Comparison of ENCODE assay signal across 9 mouse cellular contexts in the genomic region with DNA sequence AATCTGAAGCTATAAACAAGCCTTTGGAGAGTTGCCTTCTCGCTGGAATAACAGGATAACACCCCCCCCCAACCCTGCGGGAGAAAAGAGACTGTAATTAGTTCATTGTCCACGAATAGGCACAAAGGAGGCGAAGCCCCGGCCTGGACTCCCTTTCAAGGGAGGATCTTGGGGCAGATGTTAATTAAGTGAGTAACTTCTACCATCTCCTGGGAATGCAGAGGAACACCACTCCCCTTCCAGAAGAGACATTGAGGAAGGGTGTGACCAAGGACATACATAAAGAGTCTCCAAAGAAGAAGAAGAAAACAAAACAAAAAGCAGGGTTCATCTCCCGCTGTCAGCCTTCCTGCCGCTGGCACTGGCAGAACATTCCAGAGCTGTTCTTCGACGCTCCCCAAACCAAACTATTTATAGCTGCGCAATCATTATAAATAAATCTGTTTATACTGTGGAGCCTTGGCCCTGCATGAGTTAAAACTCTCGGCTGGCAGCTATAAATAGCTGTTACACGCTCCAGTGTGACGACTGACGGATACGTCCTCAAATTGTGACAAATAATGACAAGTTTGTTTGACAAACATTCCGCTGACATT.
A peak's percentile ranks its signal among the peaks of the same experiment; 100 is the strongest.
DNase-seq lines count a peak whose midpoint lies in the region; ATAC-seq lines count a peak whose summit lies in the region.
"Had no signal": no experiment of that assay in that cellular context is flagged by ENCODE, and none has a peak within 500 bp of the region (broad histone marks: within the 10 kb centered on the region; RNA-seq: fewer than 3 reads in every experiment).

No protein-coding gene starts in this region.

- H3K4me3 ChIP-seq in embryonic facial prominence, embryonic 12.5 days: no peak overlapping the region
- peak overlapping the region; percentile 33 for H3K4me3 ChIP-seq in heart, embryonic 15.5 days
- H3K4me3 ChIP-seq in neural tube, embryonic 14.5 days (ENCODE audit: low read depth, low read length): no peak overlapping the region
- H3K4me3 ChIP-seq: liver, embryonic 13.5 days had no signal

- H3K36me3 ChIP-seq in embryonic facial prominence, embryonic 12.5 days: no peaks in the 10 kb centered on the region
- no peaks in the 10 kb centered on the region for H3K36me3 ChIP-seq in heart, embryonic 15.5 days
- H3K36me3 ChIP-seq in neural tube, embryonic 14.5 days (ENCODE audit: control insufficient read depth, insufficient read depth, low read length): no peaks in the 10 kb centered on the region
- H3K36me3 ChIP-seq: liver, embryonic 13.5 days had no signal

- H3K27ac ChIP-seq in embryonic facial prominence, embryonic 12.5 days: no peak overlapping the region
- H3K27ac ChIP-seq in heart, embryonic 15.5 days: peak overlapping the region; percentile 89
- H3K27ac ChIP-seq in neural tube, embryonic 14.5 days (ENCODE audit: low read depth, low read length): no peak overlapping the region
- H3K27ac ChIP-seq: liver, embryonic 13.5 days had no signal

- peak; percentile 86 for DNase-seq in Muller cell, postnatal 12 days (ENCODE audit: inconsistent ontology term)
- peak; percentile 53 for DNase-seq in kidney, postnatal 14 days
- no peak for DNase-seq in urinary bladder, postnatal 4 days (ENCODE audit: low spot score in 2 of 2)
- DNase-seq: liver, embryonic 13.5 days had no signal

- H3K9ac ChIP-seq in embryonic facial prominence, embryonic 12.5 days: no peak overlapping the region
- peak overlapping the region; percentile 43 for H3K9ac ChIP-seq in heart, embryonic 15.5 days
- H3K9ac ChIP-seq in neural tube, embryonic 14.5 days (replicated peaks; ENCODE audit: low read depth, low read length): no peak overlapping the region
- H3K9ac ChIP-seq: liver, embryonic 13.5 days had no signal

- no peaks in the 10 kb centered on the region; the same call in 1 of the 2 replicates for H3K27me3 ChIP-seq in embryonic facial prominence, embryonic 12.5 days
- no peaks in the 10 kb centered on the region for H3K27me3 ChIP-seq in heart, embryonic 15.5 days
- H3K27me3 ChIP-seq in neural tube, embryonic 14.5 days (ENCODE audit: control insufficient read depth, insufficient read depth, low read length): no peaks in the 10 kb centered on the region
- H3K27me3 ChIP-seq: liver, embryonic 13.5 days had no signal

- H3K4me2 ChIP-seq in embryonic facial prominence, embryonic 12.5 days (replicated peaks): peak overlapping the region; percentile 10; the same call in 1 of the 2 replicates
- peak overlapping the region; percentile 53 for H3K4me2 ChIP-seq in heart, embryonic 15.5 days
- peak overlapping the region; percentile 19; the same call in 1 of the 2 replicates for H3K4me2 ChIP-seq in neural tube, embryonic 14.5 days (ENCODE audit: low read depth, low read length)
- H3K4me2 ChIP-seq: liver, embryonic 13.5 days had no signal

- ATAC-seq in embryonic facial prominence, embryonic 12.5 days (ENCODE audit: insufficient number of reproducible peaks, insufficient read depth, low FRiP score, low TSS enrichment): no peak
- ATAC-seq in heart, embryonic 15.5 days (replicated peaks; ENCODE audit: insufficient number of reproducible peaks, insufficient read depth, low FRiP score, low read depth): peak; percentile 73
- no peak for ATAC-seq in neural tube, embryonic 14.5 days (ENCODE audit: low read depth)
- ATAC-seq in inflammation-experienced regulatory T-cells, adult 6 months: no peak
- ATAC-seq in erythroid progenitor cell, adult 5-6 weeks (replicated peaks; ENCODE audit: low FRiP score, poor library complexity, severe bottlenecking): no peak

- 10% methylated on average over 16 of the region's 16 CpGs for WGBS in embryonic facial prominence, embryonic 12.5 days
- WGBS in heart, embryonic 15.5 days: 8% methylated on average over 16 of the region's 16 CpGs
- WGBS in neural tube, embryonic 14.5 days: 7% methylated on average over 16 of the region's 16 CpGs

- peaks cover 33% of the 10 kb centered on the region for H3K4me1 ChIP-seq in embryonic facial prominence, embryonic 12.5 days
- H3K4me1 ChIP-seq in heart, embryonic 15.5 days (replicated peaks): peaks cover 41% of the 10 kb centered on the region
- peaks cover 14% of the 10 kb centered on the region for H3K4me1 ChIP-seq in neural tube, embryonic 14.5 days (ENCODE audit: control insufficient read depth, insufficient read depth, low read length)

- 0 out of 2 replicates have a peak, but pooled peaks cover 7% of the 10 kb centered on the region for H3K9me3 ChIP-seq in embryonic facial prominence, embryonic 12.5 days
- no peaks in the 10 kb centered on the region for H3K9me3 ChIP-seq in heart, embryonic 15.5 days (replicated peaks)
- no peaks in the 10 kb centered on the region for H3K9me3 ChIP-seq in neural tube, embryonic 14.5 days (ENCODE audit: control insufficient read depth, low read length)
- H3K9me3 ChIP-seq: liver, embryonic 13.5 days had no signal

Comparison
In these comparisons a context has a peak if more than half of its experiments do, and no peak if none do; other contexts are left out.
1. DNase-seq: peak in Muller cell, postnatal 12 days (single experiment) and kidney, postnatal 14 days (single experiment); none in urinary bladder, postnatal 4 days (0 of 2).
2. Peak in every context shown above with its lines, with median percentiles within 50 percentile points of each other: H3K4me2 ChIP-seq.